Mouse (Mus musculus) pancreas, adult 10 weeks (tissue): ENCODE results near the gene Car7. TPM values are rescaled to one million over a fixed set of nuclear protein-coding genes. Genes with fewer than 3 reads are reported as not detected.

ENCODE experiments used
- polyA plus RNA-seq: library from polyadenylated mRNA; stranded (reverse); fragments of 350-450 nt; fragmentation: Illumina TruSeq; extraction: RNeasy Lipid Tissue Mini Kit (QIAGEN cat#74804); gene quantifications from one replicate; pipeline ENCODE4 v1.2.3, GENCODE M21; 2015; ENCODE audit warnings: low read depth, low replicate concordance; ENCODE audit not compliant: insufficient read depth

Car7 gene
- polyA plus RNA-seq: 2.7 TPM

DNA sequence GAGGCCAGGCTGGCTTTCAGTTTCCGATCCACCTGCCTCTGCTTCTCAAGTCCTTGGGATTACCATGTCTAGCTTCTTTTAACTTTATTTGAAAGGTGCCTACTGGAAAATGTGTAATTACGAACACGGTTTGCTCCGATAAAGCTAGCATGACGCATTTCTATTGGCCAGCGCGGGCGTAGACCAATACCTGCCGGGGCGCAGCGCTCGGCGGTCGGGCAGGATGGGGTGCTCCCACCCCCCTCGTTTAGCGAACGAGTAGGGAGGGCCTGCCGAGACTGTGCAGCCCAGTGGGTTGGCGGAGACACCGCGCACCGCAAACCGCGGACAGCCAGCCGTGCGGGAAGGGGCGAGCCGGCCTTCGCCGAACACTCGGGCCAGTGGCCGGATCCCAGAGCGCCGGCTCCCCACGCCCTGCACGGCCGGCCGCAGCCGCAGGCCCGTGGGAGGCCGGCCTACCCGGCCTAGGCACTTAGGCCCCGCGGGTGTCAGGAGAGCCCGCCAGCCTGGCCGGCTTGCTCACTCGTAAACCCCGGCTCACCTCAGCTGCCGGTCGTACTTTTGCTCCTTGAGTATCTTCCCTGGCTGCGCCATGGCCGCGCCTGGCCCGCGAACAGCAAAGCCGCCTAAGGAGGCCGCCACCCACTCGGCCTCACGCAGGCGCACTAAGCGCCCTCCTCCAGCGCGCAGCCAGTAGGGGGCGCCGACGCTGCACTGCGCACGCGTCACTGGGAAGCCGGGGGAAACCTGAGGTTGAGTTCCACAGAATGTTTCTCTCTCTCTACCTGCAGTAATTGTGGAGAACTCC, at the start of gene Car7, which contains the start of gene Nae1:
TSS of gene Car7 (plus strand) at position 719 of the 808 bp plus-strand sequence.
TSS of gene Nae1 (minus strand) at position 667 of the 808 bp plus-strand sequence.

DNA sequence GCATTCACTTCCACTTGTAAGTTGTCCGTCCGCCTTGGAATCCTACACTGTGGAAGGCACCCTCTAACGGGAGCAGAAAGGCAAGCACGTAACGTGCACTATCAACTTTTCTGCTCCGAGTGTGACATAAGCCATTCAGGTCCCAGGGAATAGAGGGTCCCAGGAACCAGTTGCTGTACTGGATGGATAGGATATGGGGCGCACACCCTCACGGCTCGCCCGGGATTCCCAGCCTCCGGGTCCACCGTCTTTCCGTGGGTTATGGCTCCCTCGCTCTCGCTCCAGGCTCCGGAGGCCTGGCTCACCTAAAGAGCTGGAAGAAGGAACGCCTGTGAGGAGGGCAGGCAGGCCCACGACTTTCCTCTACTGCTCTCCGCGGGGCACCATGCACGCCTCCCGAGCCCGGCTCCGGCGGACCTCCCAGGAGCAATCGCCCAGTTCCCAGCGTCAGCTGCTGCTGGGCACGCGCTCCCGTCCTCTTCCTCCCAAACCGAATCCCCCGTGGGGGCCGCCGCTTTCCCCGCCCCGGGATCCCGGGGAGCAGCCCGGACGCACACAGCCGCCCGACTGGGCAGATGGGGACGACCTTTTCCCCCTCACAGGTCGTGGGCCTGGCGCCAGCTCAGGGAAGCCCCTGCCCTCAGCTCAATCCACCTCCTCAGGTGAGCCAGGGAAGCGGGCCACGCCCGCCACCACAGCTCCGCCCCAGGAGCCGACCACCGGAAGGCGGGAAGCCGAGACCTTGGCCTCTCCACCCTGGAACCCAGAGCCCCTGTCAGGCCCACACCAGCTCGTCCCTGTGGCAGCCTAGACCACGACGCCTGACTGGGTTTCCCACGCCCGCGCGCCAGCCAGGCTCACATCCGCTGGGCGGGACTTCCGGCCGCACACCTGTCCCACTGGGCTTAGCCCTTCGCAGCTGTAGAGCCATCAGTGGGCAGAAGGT, 25.2 kb upstream of the Car7 start, which contains the start of gene Terb1:
TSS of gene Terb1 (minus strand) at position 850 of the 946 bp plus-strand sequence.

DNA sequence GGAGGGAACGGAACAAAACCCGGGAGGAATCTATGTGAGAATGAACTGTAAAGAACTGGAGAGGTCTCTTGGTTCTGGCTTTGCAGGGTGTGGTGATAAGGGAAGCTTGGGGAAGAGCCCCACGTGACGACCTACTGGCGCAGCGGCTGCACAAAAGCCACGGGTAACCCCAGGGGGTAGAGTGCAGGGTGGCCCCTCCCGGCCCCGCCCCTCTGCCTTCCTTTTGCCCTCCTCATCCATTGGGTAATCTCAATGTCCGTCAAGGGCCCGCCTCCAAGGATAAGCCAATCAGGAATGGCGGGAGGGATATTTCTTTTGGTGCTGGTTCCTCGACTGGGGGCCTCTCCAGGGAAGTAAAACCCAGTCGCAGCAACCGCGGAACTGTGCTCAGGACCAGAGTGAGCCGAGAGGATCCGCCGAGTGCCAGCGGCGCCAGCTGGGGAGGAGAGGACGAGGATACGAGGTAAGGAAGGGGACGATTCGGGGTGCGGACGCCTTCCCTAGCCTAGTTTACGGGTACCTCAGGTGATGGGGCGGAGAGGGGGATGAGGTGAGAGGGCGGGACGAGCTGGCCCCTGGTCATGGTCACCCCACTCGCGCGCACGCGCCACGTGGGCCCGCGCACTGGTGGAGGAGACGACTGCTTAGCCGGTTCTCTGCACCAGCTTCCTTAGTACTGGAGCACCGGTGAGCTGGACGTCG, 56.8 kb downstream of the Car7 start, which contains the start of gene Pdp2:
TSS of gene Pdp2 (plus strand) at position 319 of the 702 bp plus-strand sequence.

Other genes with a start within 250 kb of the Car7 start
- gene Cmtm2a, start 241.5 kb upstream of the Car7 start, polyA plus RNA-seq: not detected
- not detected for gene Gm45711, start 224.6 kb upstream of the Car7 start, polyA plus RNA-seq
- not detected for gene Cmtm1, start 224.5 kb upstream of the Car7 start, polyA plus RNA-seq
- gene Gm11020, start 213.1 kb upstream of the Car7 start, polyA plus RNA-seq: not detected
- gene Cmtm2b, start 212.5 kb upstream of the Car7 start, polyA plus RNA-seq: not detected
- gene Cmtm3, start 195.3 kb upstream of the Car7 start, polyA plus RNA-seq: 14.8 TPM
- 6.2 TPM for gene Cmtm4, start 138.9 kb upstream of the Car7 start, polyA plus RNA-seq
- 10.5 TPM for gene Dync1li2, start 91.6 kb upstream of the Car7 start, polyA plus RNA-seq
- not detected for gene Terb1, start 24.8 kb upstream of the Car7 start, polyA plus RNA-seq
- 17.6 TPM for gene Nae1, start 52 bp upstream of the Car7 start, polyA plus RNA-seq
- 0.90 TPM for gene Pdp2, start 56.8 kb downstream of the Car7 start, polyA plus RNA-seq
- not detected for gene Cdh16, start 89.7 kb downstream of the Car7 start, polyA plus RNA-seq
- gene Rrad, start 96.6 kb downstream of the Car7 start, polyA plus RNA-seq: 2.3 TPM
- 7.1 TPM for gene Ciao2b, start 107.3 kb downstream of the Car7 start, polyA plus RNA-seq
- gene Ces2a, start 199.3 kb downstream of the Car7 start, polyA plus RNA-seq: not detected